Mouse (Mus musculus): ENCODE measurements at regions not wholly inside any gene's neighbourhood (a gene's known extent, or its start where the extent isn't known, plus 50 kb on each side); places are given as distances from the start of the nearest gene placed in this dataset.

DNA sequence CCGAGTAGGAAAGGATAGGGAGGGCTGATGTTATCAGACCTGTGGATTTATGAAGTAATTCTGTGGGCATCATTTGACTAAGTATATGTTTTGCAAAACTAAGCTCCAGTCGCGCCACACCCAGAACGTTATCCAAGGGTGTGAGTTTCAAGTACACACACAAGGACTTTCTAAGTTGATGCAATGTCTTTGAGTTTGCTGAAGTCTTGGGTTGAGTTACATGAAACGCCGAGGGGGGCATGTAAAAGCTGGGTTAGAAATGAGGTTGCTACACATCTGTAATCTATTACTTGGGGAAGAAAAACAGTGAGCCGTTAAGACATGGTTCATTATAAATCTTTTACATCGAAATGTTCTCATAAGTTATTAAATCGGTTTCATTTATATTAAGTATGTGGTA lies 102.1 kb upstream of the Cnot2 start:
- TF ChIP-seq EP300 (IDR thresholded peaks at IDR 0.05; ENCODE audit: low read depth) (no peak), CTCF (IDR thresholded peaks at IDR 0.05; ENCODE audit: low read depth) (no peak)

Data from heart, postnatal 0 days (tissue).